Mouse (Mus musculus): ENCODE measurements at regions not wholly inside any gene's neighbourhood (a gene's known extent, or its start where the extent isn't known, plus 50 kb on each side); places are given as distances from the start of the nearest gene placed in this dataset.

GRCm38 (mm10) chr9:24967571-24967970, 121.7 kb upstream of the Gm10181 start:
- 75% methylated on average over 10 of the region's 10 CpGs for WGBS
- no peak overlapping the region for H3K4me2 ChIP-seq (replicated peaks; ENCODE audit: low read depth, low read length)
- no peak for ATAC-seq (ENCODE audit: low FRiP score)

GRCm38 (mm10) chr9:24974021-24974741, 115.0 kb upstream of the Gm10181 start:
- Histone ChIP-seq H3K4me1 (replicated peaks; ENCODE audit: control insufficient read depth, insufficient read depth, low read length) (no peaks in the 10 kb centered on the region), H3K4me3 (ENCODE audit: low read depth, low read length) (no peak overlapping the region), H3K36me3 (ENCODE audit: control insufficient read depth, insufficient read depth, low read length) (no peaks in the 10 kb centered on the region), H3K27ac (ENCODE audit: low read depth, low read length) (no peak overlapping the region), H3K27me3 (ENCODE audit: control insufficient read depth, insufficient read depth, low read length) (no peaks in the 10 kb centered on the region), H3K9ac (ENCODE audit: low read depth, low read length) (no peak overlapping the region), H3K9me3 (ENCODE audit: control insufficient read depth, low read length) (no peaks in the 10 kb centered on the region), H3K4me2 (replicated peaks; ENCODE audit: low read depth, low read length) (peak overlapping the region; percentile 24)
- DNase-seq (ENCODE audit: low spot score) = peak; percentile 33
- 12% methylated on average over 19 of the region's 19 CpGs for WGBS
- peak; percentile 71 for ATAC-seq (ENCODE audit: low FRiP score)

More at GRCm38 (mm10) chr9:24967571-24967970, 121.7 kb upstream of the Gm10181 start:
- no peak overlapping the region for H3K9ac ChIP-seq (ENCODE audit: low read depth, low read length)
- H3K4me3 ChIP-seq (ENCODE audit: low read depth, low read length) = no peak overlapping the region
- DNase-seq (ENCODE audit: low spot score) = no peak
- H3K4me1 ChIP-seq (replicated peaks; ENCODE audit: control insufficient read depth, insufficient read depth, low read length) = no peaks in the 10 kb centered on the region
- H3K27ac ChIP-seq (ENCODE audit: low read depth, low read length) = no peak overlapping the region
- H3K27me3 ChIP-seq (ENCODE audit: control insufficient read depth, insufficient read depth, low read length) = no peaks in the 10 kb centered on the region
- no peaks in the 10 kb centered on the region for H3K9me3 ChIP-seq (ENCODE audit: control insufficient read depth, low read length)
- no peaks in the 10 kb centered on the region for H3K36me3 ChIP-seq (ENCODE audit: control insufficient read depth, insufficient read depth, low read length)

GRCm38 (mm10) chr9:24982796-24983195, 106.4 kb upstream of the Gm10181 start:
- Histone ChIP-seq H3K4me2 (replicated peaks; ENCODE audit: low read depth, low read length) (no peak overlapping the region), H3K27me3 (ENCODE audit: control insufficient read depth, insufficient read depth, low read length) (no peaks in the 10 kb centered on the region), H3K36me3 (ENCODE audit: control insufficient read depth, insufficient read depth, low read length) (no peaks in the 10 kb centered on the region), H3K4me1 (replicated peaks; ENCODE audit: control insufficient read depth, insufficient read depth, low read length) (no peaks in the 10 kb centered on the region), H3K9me3 (ENCODE audit: control insufficient read depth, low read length) (no peaks in the 10 kb centered on the region), H3K4me3 (ENCODE audit: low read depth, low read length) (no peak overlapping the region), H3K27ac (ENCODE audit: low read depth, low read length) (no peak overlapping the region), H3K9ac (ENCODE audit: low read depth, low read length) (no peak overlapping the region)
- WGBS = 73% methylated on average over 3 of the region's 3 CpGs
- ATAC-seq (ENCODE audit: low FRiP score) = no peak
- DNase-seq (ENCODE audit: low spot score) = no peak

- Histone ChIP-seq H3K27me3 (ENCODE audit: control insufficient read depth, insufficient read depth, low read length) (no peaks in the 10 kb centered on the region), H3K36me3 (ENCODE audit: control insufficient read depth, insufficient read depth, low read length) (no peaks in the 10 kb centered on the region), H3K4me3 (ENCODE audit: low read depth, low read length) (no peak overlapping the region), H3K9ac (ENCODE audit: low read depth, low read length) (no peak overlapping the region), H3K27ac (ENCODE audit: low read depth, low read length) (no peak overlapping the region), H3K4me2 (replicated peaks; ENCODE audit: low read depth, low read length) (no peak overlapping the region), H3K9me3 (ENCODE audit: control insufficient read depth, low read length) (no peaks in the 10 kb centered on the region), H3K4me1 (replicated peaks; ENCODE audit: control insufficient read depth, insufficient read depth, low read length) (no peaks in the 10 kb centered on the region)
- DNase-seq (ENCODE audit: low spot score) (no peak), ATAC-seq (ENCODE audit: low FRiP score) (no peak)
- WGBS = 54% methylated on average over 7 of the region's 7 CpGs
Observed at GRCm38 (mm10) chr9:24994491-24994890, 94.7 kb upstream of the Gm10181 start.

- no peaks in the 10 kb centered on the region for H3K9me3 ChIP-seq (ENCODE audit: control insufficient read depth, low read length)
- H3K9ac ChIP-seq (ENCODE audit: low read depth, low read length) = no peak overlapping the region
- H3K27me3 ChIP-seq (ENCODE audit: control insufficient read depth, insufficient read depth, low read length) = no peaks in the 10 kb centered on the region
- H3K27ac ChIP-seq (ENCODE audit: low read depth, low read length) = no peak overlapping the region
- no peaks in the 10 kb centered on the region for H3K36me3 ChIP-seq (ENCODE audit: control insufficient read depth, insufficient read depth, low read length)
- no peak overlapping the region for H3K4me3 ChIP-seq (ENCODE audit: low read depth, low read length)
- WGBS = 84% methylated on average over 4 of the region's 4 CpGs
- ATAC-seq (ENCODE audit: low FRiP score) (no peak), DNase-seq (ENCODE audit: low spot score) (no peak)
- H3K4me2 ChIP-seq (replicated peaks; ENCODE audit: low read depth, low read length) = no peak overlapping the region
- no peaks in the 10 kb centered on the region for H3K4me1 ChIP-seq (replicated peaks; ENCODE audit: control insufficient read depth, insufficient read depth, low read length)
Observed at GRCm38 (mm10) chr9:25021095-25021691, 68.0 kb upstream of the Gm10181 start.

GRCm38 (mm10) chr9:25022439-25022838, 66.8 kb upstream of the Gm10181 start:
- no peaks in the 10 kb centered on the region for H3K27me3 ChIP-seq (ENCODE audit: control insufficient read depth, insufficient read depth, low read length)
- DNase-seq (ENCODE audit: low spot score) (no peak), ATAC-seq (ENCODE audit: low FRiP score) (no peak)
- no peak overlapping the region for H3K4me2 ChIP-seq (replicated peaks; ENCODE audit: low read depth, low read length)
- H3K36me3 ChIP-seq (ENCODE audit: control insufficient read depth, insufficient read depth, low read length) = no peaks in the 10 kb centered on the region
- H3K9me3 ChIP-seq (ENCODE audit: control insufficient read depth, low read length) = no peaks in the 10 kb centered on the region
- H3K4me1 ChIP-seq (replicated peaks; ENCODE audit: control insufficient read depth, insufficient read depth, low read length) = no peaks in the 10 kb centered on the region
- H3K4me3 ChIP-seq (ENCODE audit: low read depth, low read length) = no peak overlapping the region
- WGBS = 86% methylated on average over 4 of the region's 4 CpGs
- no peak overlapping the region for H3K27ac ChIP-seq (ENCODE audit: low read depth, low read length)
- H3K9ac ChIP-seq (ENCODE audit: low read depth, low read length) = no peak overlapping the region

GRCm38 (mm10) chr9:25024486-25024885, 64.7 kb upstream of the Gm10181 start:
- Histone ChIP-seq H3K27ac (ENCODE audit: low read depth, low read length) (no peak overlapping the region), H3K4me1 (replicated peaks; ENCODE audit: control insufficient read depth, insufficient read depth, low read length) (no peaks in the 10 kb centered on the region), H3K9me3 (ENCODE audit: control insufficient read depth, low read length) (no peaks in the 10 kb centered on the region), H3K36me3 (ENCODE audit: control insufficient read depth, insufficient read depth, low read length) (no peaks in the 10 kb centered on the region), H3K4me3 (ENCODE audit: low read depth, low read length) (no peak overlapping the region), H3K9ac (ENCODE audit: low read depth, low read length) (no peak overlapping the region), H3K4me2 (replicated peaks; ENCODE audit: low read depth, low read length) (no peak overlapping the region), H3K27me3 (ENCODE audit: control insufficient read depth, insufficient read depth, low read length) (no peaks in the 10 kb centered on the region)
- no peak for ATAC-seq (ENCODE audit: low FRiP score)
- WGBS = 67% methylated on average over 4 of the region's 4 CpGs
- no peak for DNase-seq (ENCODE audit: low spot score)

- WGBS = 8% methylated on average over 8 of the region's 8 CpGs
Observed at GRCm38 (mm10) chr9:25027581-25027980, 61.6 kb upstream of the Gm10181 start.

GRCm38 (mm10) chr9:25028305-25028704, 60.9 kb upstream of the Gm10181 start:
- Histone ChIP-seq H3K4me3 (ENCODE audit: low read depth, low read length) (no peak overlapping the region), H3K9ac (ENCODE audit: low read depth, low read length) (no peak overlapping the region), H3K9me3 (ENCODE audit: control insufficient read depth, low read length) (no peaks in the 10 kb centered on the region), H3K27me3 (ENCODE audit: control insufficient read depth, insufficient read depth, low read length) (no peaks in the 10 kb centered on the region), H3K4me2 (replicated peaks; ENCODE audit: low read depth, low read length) (no peak overlapping the region), H3K27ac (ENCODE audit: low read depth, low read length) (no peak overlapping the region), H3K4me1 (replicated peaks; ENCODE audit: control insufficient read depth, insufficient read depth, low read length) (no peaks in the 10 kb centered on the region), H3K36me3 (ENCODE audit: control insufficient read depth, insufficient read depth, low read length) (no peaks in the 10 kb centered on the region)
- ATAC-seq (ENCODE audit: low FRiP score) (no peak), DNase-seq (ENCODE audit: low spot score) (no peak)
- 74% methylated on average over 6 of the region's 6 CpGs for WGBS

More at GRCm38 (mm10) chr9:25027581-25027980, 61.6 kb upstream of the Gm10181 start:
- Histone ChIP-seq H3K4me2 (replicated peaks; ENCODE audit: low read depth, low read length) (no peak overlapping the region), H3K9ac (ENCODE audit: low read depth, low read length) (no peak overlapping the region), H3K27me3 (ENCODE audit: control insufficient read depth, insufficient read depth, low read length) (no peaks in the 10 kb centered on the region), H3K36me3 (ENCODE audit: control insufficient read depth, insufficient read depth, low read length) (no peaks in the 10 kb centered on the region), H3K27ac (ENCODE audit: low read depth, low read length) (no peak overlapping the region), H3K4me3 (ENCODE audit: low read depth, low read length) (no peak overlapping the region), H3K4me1 (replicated peaks; ENCODE audit: control insufficient read depth, insufficient read depth, low read length) (no peaks in the 10 kb centered on the region), H3K9me3 (ENCODE audit: control insufficient read depth, low read length) (no peaks in the 10 kb centered on the region)
- ATAC-seq (ENCODE audit: low FRiP score) (no peak), DNase-seq (ENCODE audit: low spot score) (peak; percentile 83)
